Mouse (Mus musculus): ENCODE data around the gene Nt5dc3. TPM values are rescaled to one million over a fixed set of nuclear protein-coding genes. Genes with fewer than 3 reads are reported as not detected.

Gene Nt5dc3
- polyA plus RNA-seq, 1 experiment from 2014 or later = 0.99 TPM

GRCm38 (mm10) chr10:86782656-86783055 is 3.9 kb downstream of the Nt5dc3 start:
- no peak overlapping the region for H3K27ac ChIP-seq
- TF ChIP-seq CTCF (IDR thresholded peaks at IDR 0.05; ENCODE audit: low read depth) = no peak
- no peak overlapping the region for H3K4me2 ChIP-seq (ENCODE audit: low read length)
- H3K4me3 ChIP-seq (replicated peaks; ENCODE audit: low read depth, low read length) = no peak overlapping the region
- H3K9me3 ChIP-seq (replicated peaks; ENCODE audit: low read length) = no peaks in the 10 kb centered on the region
- WGBS = 80% methylated on average over 5 of the region's 5 CpGs
- H3K9ac ChIP-seq (ENCODE audit: low read depth, low read length) = no peak overlapping the region
- H3K4me1 ChIP-seq (replicated peaks; ENCODE audit: insufficient read depth, low read length) = peaks cover 6% of the 10 kb centered on the region; the same call in 1 of the 2 replicates
- no peaks in the 10 kb centered on the region for H3K36me3 ChIP-seq (ENCODE audit: insufficient read depth, low read length)
- DNase-seq (ENCODE audit: low spot score) (no peak), ATAC-seq (replicated peaks; ENCODE audit: low FRiP score, low read depth) (no peak)
- H3K27me3 ChIP-seq (ENCODE audit: insufficient read depth, low read length) = no peaks in the 10 kb centered on the region

GRCm38 (mm10) chr10:86783561-86783960 is 4.8 kb downstream of the Nt5dc3 start:
- no peak for TF ChIP-seq CTCF (IDR thresholded peaks at IDR 0.05; ENCODE audit: low read depth)
- Histone ChIP-seq H3K4me3 (replicated peaks; ENCODE audit: low read depth, low read length) (no peak overlapping the region), H3K27me3 (ENCODE audit: insufficient read depth, low read length) (no peaks in the 10 kb centered on the region), H3K9me3 (replicated peaks; ENCODE audit: low read length) (no peaks in the 10 kb centered on the region), H3K27ac (no peak overlapping the region), H3K36me3 (ENCODE audit: insufficient read depth, low read length) (no peaks in the 10 kb centered on the region), H3K9ac (ENCODE audit: low read depth, low read length) (no peak overlapping the region), H3K4me2 (ENCODE audit: low read length) (no peak overlapping the region), H3K4me1 (replicated peaks; ENCODE audit: insufficient read depth, low read length) (no peaks in the 10 kb centered on the region; the same call in 1 of the 2 replicates)
- WGBS = 76% methylated on average over 5 of the region's 5 CpGs
- DNase-seq (ENCODE audit: low spot score) (no peak), ATAC-seq (replicated peaks; ENCODE audit: low FRiP score, low read depth) (no peak)

DNA sequence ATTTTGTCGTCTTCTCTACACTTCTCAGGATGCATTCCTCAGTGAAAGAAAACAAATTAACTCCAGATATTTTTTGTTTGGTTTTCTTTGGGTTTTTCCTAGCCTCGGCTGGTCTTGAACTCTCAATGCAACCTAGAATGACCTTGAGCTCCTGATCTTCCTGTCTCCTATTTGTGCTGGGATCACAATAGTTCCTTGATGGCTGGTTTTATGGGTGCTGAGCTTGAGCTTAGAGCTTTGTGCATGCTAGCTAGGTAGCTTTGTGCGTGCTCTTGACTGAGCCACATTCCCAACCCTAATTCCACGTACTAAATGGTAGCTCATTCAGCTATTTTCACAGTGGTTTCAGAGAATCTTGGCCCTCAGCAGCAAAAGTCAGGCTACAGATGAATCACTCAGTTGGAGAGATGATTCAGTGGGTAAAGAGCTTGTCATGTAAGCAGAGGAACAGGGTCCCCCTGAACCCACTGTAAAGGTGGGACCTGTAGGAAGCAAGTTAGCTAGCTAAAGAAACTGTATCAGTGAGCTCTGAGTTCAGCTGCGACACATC is 5.4 kb downstream of the Nt5dc3 start:
- 86% methylated on average over 5 of the region's 5 CpGs for WGBS
- H3K4me3 ChIP-seq (replicated peaks; ENCODE audit: low read depth, low read length) = no peak overlapping the region
- H3K27ac ChIP-seq = no peak overlapping the region
- no peak overlapping the region for H3K9ac ChIP-seq (ENCODE audit: low read depth, low read length)
- ATAC-seq (replicated peaks; ENCODE audit: low FRiP score, low read depth) (no peak), DNase-seq (ENCODE audit: low spot score) (no peak)
- TF ChIP-seq CTCF (IDR thresholded peaks at IDR 0.05; ENCODE audit: low read depth) = no peak
- H3K4me1 ChIP-seq (replicated peaks; ENCODE audit: insufficient read depth, low read length) = no peaks in the 10 kb centered on the region; the same call in 1 of the 2 replicates
- H3K36me3 ChIP-seq (ENCODE audit: insufficient read depth, low read length) = no peaks in the 10 kb centered on the region
- H3K27me3 ChIP-seq (ENCODE audit: insufficient read depth, low read length) = no peaks in the 10 kb centered on the region
- no peak overlapping the region for H3K4me2 ChIP-seq (ENCODE audit: low read length)
- H3K9me3 ChIP-seq (replicated peaks; ENCODE audit: low read length) = no peaks in the 10 kb centered on the region

- Histone ChIP-seq H3K4me2 (ENCODE audit: low read length) (no peak overlapping the region), H3K27me3 (ENCODE audit: insufficient read depth, low read length) (no peaks in the 10 kb centered on the region), H3K9ac (ENCODE audit: low read depth, low read length) (no peak overlapping the region), H3K4me3 (replicated peaks; ENCODE audit: low read depth, low read length) (no peak overlapping the region), H3K9me3 (replicated peaks; ENCODE audit: low read length) (no peaks in the 10 kb centered on the region), H3K36me3 (ENCODE audit: insufficient read depth, low read length) (no peaks in the 10 kb centered on the region), H3K4me1 (replicated peaks; ENCODE audit: insufficient read depth, low read length) (no peaks in the 10 kb centered on the region), H3K27ac (no peak overlapping the region)
- ATAC-seq (replicated peaks; ENCODE audit: low FRiP score, low read depth) (no peak), DNase-seq (ENCODE audit: low spot score) (no peak)
- 56% methylated on average over 2 of the region's 2 CpGs for WGBS
- TF ChIP-seq CTCF (IDR thresholded peaks at IDR 0.05; ENCODE audit: low read depth) = no peak
Observed at GRCm38 (mm10) chr10:86785396-86785795, 6.6 kb downstream of the Nt5dc3 start.

GRCm38 (mm10) chr10:86786083-86786482 is 7.3 kb downstream of the Nt5dc3 start:
- no peak for DNase-seq (ENCODE audit: low spot score)
- no peak overlapping the region for H3K4me3 ChIP-seq (replicated peaks; ENCODE audit: low read depth, low read length)
- H3K27me3 ChIP-seq (ENCODE audit: insufficient read depth, low read length) = no peaks in the 10 kb centered on the region
- H3K9me3 ChIP-seq (replicated peaks; ENCODE audit: low read length) = no peaks in the 10 kb centered on the region
- H3K4me1 ChIP-seq (replicated peaks; ENCODE audit: insufficient read depth, low read length) = no peaks in the 10 kb centered on the region
- H3K27ac ChIP-seq = no peak overlapping the region
- H3K4me2 ChIP-seq (ENCODE audit: low read length) = no peak overlapping the region
- H3K9ac ChIP-seq (ENCODE audit: low read depth, low read length) = no peak overlapping the region
- WGBS = 89% methylated on average over 5 of the region's 5 CpGs
- TF ChIP-seq CTCF (IDR thresholded peaks at IDR 0.05; ENCODE audit: low read depth) = no peak
- ATAC-seq (replicated peaks; ENCODE audit: low FRiP score, low read depth) = no peak
- H3K36me3 ChIP-seq (ENCODE audit: insufficient read depth, low read length) = no peaks in the 10 kb centered on the region

DNA sequence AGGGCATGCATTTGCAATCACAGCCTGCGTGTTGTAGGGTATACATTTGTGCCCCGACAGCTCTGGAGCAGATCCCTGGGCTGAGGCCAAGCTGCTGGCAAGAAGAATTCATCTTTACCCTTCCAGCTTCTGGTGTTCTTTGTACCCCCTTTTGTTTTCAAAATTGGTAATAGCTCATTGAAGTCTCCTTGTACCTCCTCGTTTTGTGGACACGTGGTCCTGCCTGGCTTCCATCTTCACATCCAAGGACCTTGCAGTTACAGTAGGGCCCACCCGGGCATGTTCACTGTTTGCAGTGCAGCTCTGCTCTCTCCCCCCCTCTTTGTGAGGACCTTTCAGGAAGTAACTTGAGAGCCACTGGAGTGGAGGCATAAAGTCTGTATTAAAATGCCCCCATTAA is 9.4 kb downstream of the Nt5dc3 start:
- no peaks in the 10 kb centered on the region for H3K27me3 ChIP-seq (ENCODE audit: insufficient read depth, low read length)
- TF ChIP-seq CTCF (IDR thresholded peaks at IDR 0.05; ENCODE audit: low read depth) = no peak
- no peaks in the 10 kb centered on the region; the same call in 1 of the 2 replicates for H3K4me1 ChIP-seq (replicated peaks; ENCODE audit: insufficient read depth, low read length)
- no peak overlapping the region for H3K4me3 ChIP-seq (replicated peaks; ENCODE audit: low read depth, low read length)
- no peak overlapping the region for H3K4me2 ChIP-seq (ENCODE audit: low read length)
- no peak overlapping the region for H3K27ac ChIP-seq
- H3K9ac ChIP-seq (ENCODE audit: low read depth, low read length) = no peak overlapping the region
- H3K36me3 ChIP-seq (ENCODE audit: insufficient read depth, low read length) = no peaks in the 10 kb centered on the region
- ATAC-seq (replicated peaks; ENCODE audit: low FRiP score, low read depth) (no peak), DNase-seq (ENCODE audit: low spot score) (no peak)
- H3K9me3 ChIP-seq (replicated peaks; ENCODE audit: low read length) = no peaks in the 10 kb centered on the region
- WGBS = 50% methylated on average over 5 of the region's 5 CpGs

DNA sequence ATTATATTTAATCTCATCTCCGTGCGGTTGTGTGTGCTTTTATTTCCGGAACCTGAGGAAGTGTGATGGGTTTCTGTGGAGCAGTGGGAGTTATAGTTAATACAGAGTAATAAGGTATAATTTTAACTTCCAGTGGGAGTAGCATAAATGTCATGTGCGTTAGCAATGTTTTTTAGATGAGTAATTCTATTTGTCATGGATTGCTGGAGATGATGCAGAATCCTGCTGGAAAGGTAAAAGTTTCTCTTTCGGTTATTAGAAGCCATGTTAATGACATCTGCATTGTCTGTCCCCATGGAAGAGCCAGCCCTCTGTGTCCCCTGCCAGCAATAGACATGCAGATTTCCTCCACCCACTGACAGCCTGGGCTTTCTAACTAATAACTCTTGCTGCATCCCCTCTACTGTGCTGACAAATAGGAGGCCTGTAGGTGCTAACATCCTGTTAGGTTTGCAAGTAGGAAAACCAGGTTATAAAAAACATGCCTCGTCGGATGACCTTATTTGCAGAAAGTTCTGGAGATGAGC is 10.4 kb downstream of the Nt5dc3 start:
- H3K4me3 ChIP-seq (replicated peaks; ENCODE audit: low read depth, low read length) = no peak overlapping the region
- no peaks in the 10 kb centered on the region for H3K36me3 ChIP-seq (ENCODE audit: insufficient read depth, low read length)
- DNase-seq (ENCODE audit: low spot score) (no peak), ATAC-seq (replicated peaks; ENCODE audit: low FRiP score, low read depth) (no peak)
- no peaks in the 10 kb centered on the region for H3K9me3 ChIP-seq (replicated peaks; ENCODE audit: low read length)
- TF ChIP-seq CTCF (IDR thresholded peaks at IDR 0.05; ENCODE audit: low read depth) = no peak
- WGBS = 77% methylated on average over 7 of the region's 7 CpGs
- H3K4me1 ChIP-seq (replicated peaks; ENCODE audit: insufficient read depth, low read length) = peaks cover 6% of the 10 kb centered on the region; the same call in 1 of the 2 replicates
- no peak overlapping the region for H3K9ac ChIP-seq (ENCODE audit: low read depth, low read length)
- no peak overlapping the region for H3K4me2 ChIP-seq (ENCODE audit: low read length)
- no peak overlapping the region for H3K27ac ChIP-seq
- no peaks in the 10 kb centered on the region for H3K27me3 ChIP-seq (ENCODE audit: insufficient read depth, low read length)
